Mouse (Mus musculus) small intestine, adult 2 months (tissue): ENCODE data around the gene Armc7.

Source experiments
- CTCF ChIP-seq: fragments of 200-500 bp; IDR thresholded peaks from 2 replicates; pipeline ENCODE4 v1.5.1; 2012; ENCODE audit warnings: low read depth, mild to moderate bottlenecking, control low read depth, inconsistent platforms, low read length, moderate library complexity, mixed read lengths; ENCODE audit not compliant: insufficient replicate concordance, insufficient read length; ENCODE audit errors: extremely low read depth
- POLR2A ChIP-seq: fragments of 200-500 bp; IDR thresholded peaks from 2 replicates; pipeline ENCODE4 v1.6.1; 2012; ENCODE audit warnings: low read depth, mild to moderate bottlenecking, control low read depth, inconsistent platforms, low read length, moderate library complexity

GRCm38 (mm10) chr11:115455619-115456018 is 19.8 kb upstream of the Armc7 start:
- TF ChIP-seq CTCF (peak; percentile 55; the same call in 1 of the 2 replicates), POLR2A (no peak)
